Mouse (Mus musculus) c-Kit-positive CD71-negative TER-119-negative erythroid progenitor cells, embryonic 14.5 days (primary cell): ENCODE data around the gene Gm14391.
"Not testable (repeated sequence)": the region's sequence is repeated elsewhere in the genome, so short reads cannot be mapped to it uniquely, and the experiment has no call there.

Experiments used
- DNase-seq: peaks from one replicate; pipeline ENCODE4 v3.0.0-alpha.2; 2013; ENCODE audit warnings: low read depth

The Gm14391 gene

GRCm38 (mm10) chr2:175206732-175207131 is at the start of gene Gm14391:
Gm14391 (minus strand) TSS chr2:175206917.
- not testable (repeated sequence) for DNase-seq

GRCm38 (mm10) chr2:175179008-175179407 is 27.7 kb downstream of the Gm14391 start:
- not testable (repeated sequence) for DNase-seq

GRCm38 (mm10) chr2:175176312-175176711 is 30.4 kb downstream of the Gm14391 start:
- no peak for DNase-seq

GRCm38 (mm10) chr2:175175401-175176180 is 31.1 kb downstream of the Gm14391 start, which contains the start of gene Gm14443:
Gm14443 (minus strand) TSS chr2:175175871.
- not testable (repeated sequence) for DNase-seq

GRCm38 (mm10) chr2:175174058-175174457 is 32.7 kb downstream of the Gm14391 start:
- not testable (repeated sequence) for DNase-seq

- not testable (repeated sequence) for DNase-seq
Measured at GRCm38 (mm10) chr2:175172906-175173595, 33.7 kb downstream of the Gm14391 start.

GRCm38 (mm10) chr2:175172123-175172522 is 34.6 kb downstream of the Gm14391 start:
- no peak for DNase-seq

GRCm38 (mm10) chr2:175166870-175167269 is 39.8 kb downstream of the Gm14391 start:
- not testable (repeated sequence) for DNase-seq

GRCm38 (mm10) chr2:175165110-175165509 is 41.6 kb downstream of the Gm14391 start:
- DNase-seq, result not testable (repeated sequence)

- not testable (repeated sequence) for DNase-seq
Measured at GRCm38 (mm10) chr2:175161438-175161837, 45.3 kb downstream of the Gm14391 start.

GRCm38 (mm10) chr2:175158642-175159041 is 48.1 kb downstream of the Gm14391 start:
- no peak for DNase-seq

- DNase-seq, result no peak
Measured at GRCm38 (mm10) chr2:175156696-175157095, 50.0 kb downstream of the Gm14391 start.

- not testable (repeated sequence) for DNase-seq
Measured at GRCm38 (mm10) chr2:175141993-175142295, 64.8 kb downstream of the Gm14391 start, which contains the start of gene Gm14399. Gm14399 (minus strand) TSS chr2:175142012.

GRCm38 (mm10) chr2:175141118-175141992 is 65.4 kb downstream of the Gm14391 start:
- DNase-seq, result not testable (repeated sequence)
